Mouse (Mus musculus) forebrain, embryonic 11.5 days (tissue): ENCODE data around the gene Defb19. TPM values are rescaled to one million over a fixed set of nuclear protein-coding genes. Genes with fewer than 3 reads are reported as not detected.

Source experiments
- ATAC-seq: fragments of 200-750 bp; cut with Nextera tagmentation; replicated peaks from 2 replicates; pipeline ENCODE4 v1.8.0; 2017; ENCODE audit warnings: moderate TSS enrichment; ENCODE audit not compliant: low FRiP score
- DNase-seq: peaks from one replicate; pipeline ENCODE4 v3.0.0-alpha.2; 2017; ENCODE audit warnings: low spot score
- H3K27ac ChIP-seq: fragments of 300-500 bp; sonication (generic); 2 replicates; pipeline ENCODE4 v1.5.1; 2014; ENCODE audit warnings: low read depth, low read length
- H3K27me3 ChIP-seq: fragments of 300-500 bp; sonication (generic); 2 replicates; pipeline ENCODE4 v1.6.1; 2014; ENCODE audit warnings: mild to moderate bottlenecking, low read length, mixed read lengths; ENCODE audit not compliant: control insufficient read depth, insufficient read depth
- H3K36me3 ChIP-seq: fragments of 300-500 bp; sonication (generic); 2 replicates; pipeline ENCODE4 v1.6.1; 2014; ENCODE audit warnings: mild to moderate bottlenecking, low read length, moderate library complexity, mixed read lengths; ENCODE audit not compliant: control insufficient read depth, insufficient read depth
- H3K4me1 ChIP-seq: fragments of 300-500 bp; sonication (generic); replicated peaks from 2 replicates; pipeline ENCODE4 v1.6.1; 2014; ENCODE audit warnings: low read length, mixed read lengths; ENCODE audit not compliant: control insufficient read depth, insufficient read depth
- H3K4me2 ChIP-seq: fragments of 300-500 bp; sonication (generic); 2 replicates; pipeline ENCODE4 v1.6.1; 2014; ENCODE audit warnings: low read depth, mild to moderate bottlenecking, low read length, moderate library complexity, mixed read lengths; ENCODE audit not compliant: severe bottlenecking
- H3K4me3 ChIP-seq: fragments of 300-500 bp; sonication (generic); 2 replicates; pipeline ENCODE4 v1.5.1; 2014; ENCODE audit warnings: low read depth, low read length
- H3K9ac ChIP-seq: fragments of 300-500 bp; sonication (generic); 2 replicates; pipeline ENCODE4 v1.6.1; 2014; ENCODE audit warnings: low read length
- H3K9me3 ChIP-seq: fragments of 300-500 bp; sonication (generic); 2 replicates; pipeline ENCODE4 v1.6.1; 2016; ENCODE audit warnings: low read length, mixed read lengths; ENCODE audit not compliant: control insufficient read depth
- WGBS: fragments of 180-500 bp; shearing (Covaris S2); extraction: QIAGEN DNeasy Blood & Tissue Kit; methylation state at CpG from one replicate; pipeline ENCODE4 v1.1.7; 2014; 5-methylcytosine and 5-hydroxymethylcytosine counted together
- polyA plus RNA-seq: library from polyadenylated mRNA; unstranded; fragments of >200 nt; fragmentation: Nextera tagmentation; extraction: Ambion mirVana; gene quantifications from 2 replicates; pipeline ENCODE4 v1.2.1, GENCODE M21; 2014

Defb19 gene
- polyA plus RNA-seq, 1 experiment from 2014 or later, result not detected

DNA sequence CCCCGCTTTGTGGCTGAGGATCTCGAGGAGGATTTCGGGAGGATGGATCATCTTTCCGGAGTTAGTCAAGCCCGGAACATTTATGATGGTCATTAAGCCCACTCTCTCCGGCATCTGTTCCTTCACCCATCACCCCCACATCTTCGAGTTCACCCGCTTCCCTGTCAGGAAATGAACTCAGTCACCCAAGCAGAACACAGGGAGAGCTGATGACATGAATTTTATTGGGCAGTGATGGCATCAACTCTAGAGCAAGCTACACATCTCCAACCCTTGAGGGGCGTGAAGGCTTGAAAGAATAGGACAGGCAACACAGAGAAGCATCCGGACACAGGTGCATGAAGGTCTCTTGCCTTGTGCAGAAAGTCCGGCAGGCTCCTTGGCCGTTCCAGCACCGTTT, 42.0 kb upstream of the Defb19 start:
- no peaks in the 10 kb centered on the region for H3K9me3 ChIP-seq
- H3K27ac ChIP-seq, result no peak overlapping the region
- no peak overlapping the region for H3K4me2 ChIP-seq
- no peaks in the 10 kb centered on the region for H3K36me3 ChIP-seq
- no peak overlapping the region for H3K4me3 ChIP-seq
- DNase-seq, result no peak
- peaks cover 18% of the 10 kb centered on the region for H3K27me3 ChIP-seq
- peaks cover 7% of the 10 kb centered on the region; the same call in 1 of the 2 replicates for H3K4me1 ChIP-seq
- 89% methylated on average over 13 of the region's 13 CpGs for WGBS
- H3K9ac ChIP-seq, result no peak overlapping the region
- no peak for ATAC-seq

GRCm38 (mm10) chr2:152620367-152621134, 40.4 kb upstream of the Defb19 start:
- Histone ChIP-seq H3K4me1 (no peaks in the 10 kb centered on the region), H3K27ac (no peak overlapping the region), H3K36me3 (no peaks in the 10 kb centered on the region), H3K9me3 (no peaks in the 10 kb centered on the region), H3K4me3 (no peak overlapping the region), H3K9ac (no peak overlapping the region), H3K4me2 (no peak overlapping the region), H3K27me3 (peaks cover 3% of the 10 kb centered on the region; the same call in 1 of the 2 replicates)
- no peak for ATAC-seq
- DNase-seq, result no peak
- 80% methylated on average over 9 of the region's 9 CpGs for WGBS

GRCm38 (mm10) chr2:152617374-152617773, 37.3 kb upstream of the Defb19 start:
- Histone ChIP-seq H3K9ac (no peak overlapping the region), H3K4me1 (no peaks in the 10 kb centered on the region), H3K36me3 (no peaks in the 10 kb centered on the region), H3K27me3 (no peaks in the 10 kb centered on the region; the same call in 1 of the 2 replicates), H3K4me2 (no peak overlapping the region), H3K4me3 (no peak overlapping the region), H3K9me3 (no peaks in the 10 kb centered on the region), H3K27ac (no peak overlapping the region)
- no peak for ATAC-seq
- no peak for DNase-seq
- 57% methylated on average over 5 of the region's 5 CpGs for WGBS

DNA sequence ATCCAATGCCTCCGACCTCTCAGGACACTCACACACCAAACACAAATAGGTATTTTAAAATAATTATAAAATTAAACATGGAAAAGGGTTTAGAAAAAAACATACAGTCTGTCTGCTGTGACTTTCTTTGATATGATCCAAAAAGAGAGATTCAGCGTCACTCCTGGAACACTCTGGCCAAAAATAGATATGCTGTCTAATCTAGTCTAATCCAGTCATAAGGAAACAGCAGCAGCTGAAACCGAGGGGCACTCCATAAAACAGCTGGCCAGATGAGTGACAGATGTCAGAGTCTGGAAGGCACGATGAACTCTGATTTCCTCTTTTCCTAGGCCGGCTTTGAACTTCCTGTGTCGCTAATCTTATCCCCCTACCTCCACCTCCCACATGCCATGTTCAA, 36.4 kb upstream of the Defb19 start:
- Histone ChIP-seq H3K27me3 (no peaks in the 10 kb centered on the region; the same call in 1 of the 2 replicates), H3K27ac (no peak overlapping the region), H3K36me3 (no peaks in the 10 kb centered on the region), H3K4me2 (no peak overlapping the region), H3K9me3 (no peaks in the 10 kb centered on the region), H3K4me3 (no peak overlapping the region), H3K9ac (no peak overlapping the region), H3K4me1 (no peaks in the 10 kb centered on the region)
- WGBS, result 82% methylated on average over 6 of the region's 6 CpGs
- no peak for ATAC-seq
- DNase-seq, result no peak

DNA sequence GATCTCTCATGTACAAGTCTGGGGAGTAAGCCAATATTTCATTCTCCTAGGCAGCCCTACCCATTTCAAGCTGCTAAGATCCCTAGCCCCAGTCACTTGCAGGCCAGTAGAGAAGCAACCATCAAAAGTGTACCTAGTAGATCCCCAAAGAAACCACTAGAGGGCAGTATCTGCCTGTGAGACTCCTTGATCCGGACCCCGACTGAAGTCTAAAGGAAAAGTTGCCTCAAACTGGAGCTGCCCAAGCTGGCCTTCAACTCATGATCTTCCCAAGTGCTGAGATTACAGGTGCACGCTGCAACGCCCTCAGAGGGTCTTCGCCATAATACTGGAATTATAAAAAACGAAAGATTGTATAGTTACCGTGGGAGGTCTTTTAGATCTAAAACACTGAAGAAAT, 35.5 kb upstream of the Defb19 start:
- Histone ChIP-seq H3K4me2 (no peak overlapping the region), H3K36me3 (no peaks in the 10 kb centered on the region), H3K4me1 (no peaks in the 10 kb centered on the region), H3K9me3 (no peaks in the 10 kb centered on the region), H3K4me3 (no peak overlapping the region), H3K27ac (no peak overlapping the region), H3K27me3 (no peaks in the 10 kb centered on the region), H3K9ac (no peak overlapping the region)
- 12% methylated on average over 7 of the region's 7 CpGs for WGBS
- DNase-seq (peak; percentile 61), ATAC-seq (peak; percentile 65)

- 29% methylated on average over 8 of the region's 8 CpGs for WGBS
- Histone ChIP-seq H3K4me1 (no peaks in the 10 kb centered on the region), H3K4me3 (no peak overlapping the region), H3K9ac (no peak overlapping the region), H3K27me3 (no peaks in the 10 kb centered on the region), H3K9me3 (no peaks in the 10 kb centered on the region), H3K27ac (no peak overlapping the region), H3K4me2 (no peak overlapping the region), H3K36me3 (no peaks in the 10 kb centered on the region)
- DNase-seq, result peak; percentile 57
- ATAC-seq, result 0 out of 2 replicates have a peak, but pooled peaks have one; percentile 27
Observed at GRCm38 (mm10) chr2:152612193-152612592, 32.1 kb upstream of the Defb19 start.

GRCm38 (mm10) chr2:152608719-152609118, 28.6 kb upstream of the Defb19 start:
- H3K4me2 ChIP-seq, result no peak overlapping the region
- no peak overlapping the region for H3K27ac ChIP-seq
- WGBS, result 96% methylated on average over 1 of the region's 1 CpGs
- no peaks in the 10 kb centered on the region for H3K4me1 ChIP-seq
- no peaks in the 10 kb centered on the region for H3K36me3 ChIP-seq
- H3K4me3 ChIP-seq, result no peak overlapping the region
- DNase-seq, result no peak
- H3K9me3 ChIP-seq, result no peaks in the 10 kb centered on the region
- H3K9ac ChIP-seq, result no peak overlapping the region
- H3K27me3 ChIP-seq, result no peaks in the 10 kb centered on the region
- ATAC-seq, result no peak

DNA sequence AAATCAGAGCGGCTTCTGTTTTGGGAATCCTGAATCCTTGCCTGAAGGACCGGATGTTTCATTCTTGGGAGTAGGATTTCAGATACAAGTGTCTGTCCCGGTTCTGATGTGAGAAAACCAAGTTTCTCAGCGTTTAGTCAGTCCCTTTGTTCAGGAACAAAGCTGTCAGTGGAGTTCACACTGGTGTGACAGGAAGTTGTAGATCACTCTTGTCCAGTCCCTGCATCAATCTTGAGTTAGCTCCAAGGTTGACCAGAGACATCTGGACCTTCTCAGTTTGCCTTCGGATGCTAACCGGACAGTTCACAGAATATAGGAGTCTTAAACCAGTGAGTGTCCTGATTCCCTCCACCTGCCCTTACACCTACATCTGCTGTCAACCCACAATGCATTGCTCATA, 27.6 kb upstream of the Defb19 start:
- Histone ChIP-seq H3K4me3 (no peak overlapping the region), H3K4me1 (no peaks in the 10 kb centered on the region), H3K27me3 (no peaks in the 10 kb centered on the region), H3K9ac (no peak overlapping the region), H3K27ac (no peak overlapping the region), H3K9me3 (no peaks in the 10 kb centered on the region), H3K36me3 (no peaks in the 10 kb centered on the region), H3K4me2 (no peak overlapping the region)
- WGBS, result 81% methylated on average over 6 of the region's 6 CpGs
- no peak for DNase-seq
- ATAC-seq, result no peak

DNA sequence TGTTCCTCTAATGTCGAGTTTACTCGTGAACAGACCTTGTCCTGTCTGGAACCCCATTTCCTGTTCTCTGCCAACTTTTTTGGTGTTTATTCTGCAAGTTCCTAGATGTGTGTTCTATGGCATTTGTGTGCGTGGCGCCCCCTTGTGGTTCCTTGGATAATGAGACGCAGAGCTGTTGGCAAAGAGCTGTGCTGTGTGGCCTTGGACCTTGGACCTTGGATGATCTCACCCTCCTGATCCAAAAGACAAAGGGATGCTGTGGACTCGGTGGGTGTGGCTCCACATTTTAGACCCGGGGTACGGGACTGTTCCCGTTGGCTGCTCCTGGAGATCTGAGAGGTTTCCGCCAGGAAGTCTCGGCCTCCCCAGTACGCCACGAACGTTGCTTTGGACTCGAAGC, 23.9 kb upstream of the Defb19 start, which contains the start of gene Defb36:
Gene Defb36, plus strand, starts transcription at position 271 of the 400 bp plus-strand sequence.
- no peak within 1 kb of the TSS for H3K4me2 ChIP-seq
- H3K9me3 ChIP-seq, result no peaks in the 10 kb centered on the region
- WGBS, result 82% methylated on average over 15 of the region's 15 CpGs
- H3K36me3 ChIP-seq, result no peaks in the 10 kb centered on the region
- ATAC-seq (no peak), DNase-seq (peak; percentile 57)
- H3K27me3 ChIP-seq, result no peaks in the 10 kb centered on the region
- no peaks in the 10 kb centered on the region for H3K4me1 ChIP-seq
- H3K27ac ChIP-seq, result no peak within 1 kb of the TSS
- no peak within 1 kb of the TSS for H3K9ac ChIP-seq
- H3K4me3 ChIP-seq, result no peak within 1 kb of the TSS
